Mouse (Mus musculus): ENCODE measurements around the gene Tnmd. TPM values are rescaled to one million over a fixed set of nuclear protein-coding genes. Genes with fewer than 3 reads are reported as not detected.

The Tnmd gene
- polyA plus RNA-seq (2017; shearing (Covaris generic)), result not detected

GRCm38 (mm10) chrX:133850680-133851079, at the start of gene Tnmd:
TSS of gene Tnmd (plus strand) at chrX:133850980.

GRCm38 (mm10) chrX:133898014-133898542, 47.3 kb downstream of the Tnmd start, which contains the start of gene Tspan6:
TSS of gene Tspan6 (minus strand) at chrX:133898429.

DNA sequence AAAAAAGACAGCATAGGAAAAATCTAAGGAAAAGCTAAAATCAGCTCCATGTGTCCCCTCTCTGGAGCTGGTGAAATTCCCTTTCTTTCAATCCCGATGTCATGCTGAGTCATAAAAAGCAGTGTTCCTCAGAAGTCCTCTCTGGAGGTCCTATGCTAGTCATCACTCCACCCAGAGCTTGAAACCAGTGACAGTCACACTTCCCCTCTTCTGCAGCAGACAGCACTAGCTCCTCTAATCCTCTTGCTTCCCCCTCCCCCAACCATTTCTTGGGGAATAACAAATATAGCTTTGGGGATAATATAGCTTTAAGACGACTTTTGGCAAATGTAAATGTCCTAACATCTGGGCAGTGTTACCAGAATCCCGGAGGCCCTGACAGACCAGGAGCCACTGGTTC, 57.5 kb downstream of the Tnmd start, which contains the start of gene Srpx2:
Srpx2 (plus strand) TSS at position 166 of the 400 bp plus-strand sequence.

Other genes with a start within 250 kb of the Tnmd start
- gene Pcdh19, start 162.0 kb upstream of the Tnmd start, polyA plus RNA-seq (2017; shearing (Covaris generic)), result not detected
- 1.3 TPM for gene Tspan6, start 47.4 kb downstream of the Tnmd start, polyA plus RNA-seq (2017; shearing (Covaris generic))
- gene Srpx2, start 57.4 kb downstream of the Tnmd start, polyA plus RNA-seq (2017; shearing (Covaris generic)), result not detected
- gene Sytl4, start 130.8 kb downstream of the Tnmd start, polyA plus RNA-seq (2017; shearing (Covaris generic)), result not detected
- 53.5 TPM for gene Cstf2, start 208.2 kb downstream of the Tnmd start, polyA plus RNA-seq (2017; shearing (Covaris generic))

All from naive thymus-derived CD4-positive, alpha-beta T cell, adult 5 months (primary cell).